Mouse (Mus musculus): ENCODE data around the gene Ufsp2. TPM values are rescaled to one million over a fixed set of nuclear protein-coding genes. Genes with fewer than 3 reads are reported as not detected.

Gene Ufsp2
- polyA plus RNA-seq, 1 experiment from 2014 or later: 69.3 TPM

DNA sequence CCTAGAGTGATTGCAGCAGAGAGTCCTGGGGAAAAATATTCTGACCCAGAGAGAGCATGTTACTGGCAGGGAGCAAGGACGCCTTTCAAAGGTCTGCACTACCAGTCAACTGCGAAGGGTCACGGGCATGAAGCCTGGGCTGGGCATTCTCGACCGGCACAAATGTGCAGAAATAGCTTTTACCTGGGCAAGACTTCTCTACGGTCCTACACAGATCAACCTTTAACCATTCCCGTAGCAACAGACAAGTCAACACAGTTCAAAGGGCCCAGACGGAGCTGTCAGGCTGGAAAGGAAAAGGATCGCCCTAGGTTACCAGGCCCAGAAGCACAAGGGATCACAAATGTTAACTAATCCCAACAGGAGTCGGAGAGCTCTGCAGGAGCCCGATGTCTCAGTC, 60.9 kb downstream of the Ufsp2 start:
- DNase-seq (ENCODE audit: low spot score): no peak
- Histone ChIP-seq H3K27me3 (replicated peaks; ENCODE audit: insufficient read depth, low read length) (no peaks in the 10 kb centered on the region), H3K4me2 (replicated peaks; ENCODE audit: low read depth, low read length) (no peak overlapping the region), H3K4me3 (ENCODE audit: low read depth, low read length) (no peak overlapping the region), H3K4me1 (ENCODE audit: insufficient read depth, low read depth, low read length) (no peaks in the 10 kb centered on the region), H3K9me3 (ENCODE audit: low read length) (no peaks in the 10 kb centered on the region), H3K36me3 (ENCODE audit: insufficient read depth, low read length) (0 out of 2 replicates have a peak, but pooled peaks cover 7% of the 10 kb centered on the region), H3K27ac (ENCODE audit: low read length) (no peak overlapping the region), H3K9ac (replicated peaks; ENCODE audit: low read depth) (no peak overlapping the region)
- no peak for ATAC-seq
- TF ChIP-seq EP300 (IDR thresholded peaks at IDR 0.05) (no peak), CTCF (IDR thresholded peaks at IDR 0.05) (no peak)
- 66% methylated on average over 11 of the region's 11 CpGs for WGBS

DNA sequence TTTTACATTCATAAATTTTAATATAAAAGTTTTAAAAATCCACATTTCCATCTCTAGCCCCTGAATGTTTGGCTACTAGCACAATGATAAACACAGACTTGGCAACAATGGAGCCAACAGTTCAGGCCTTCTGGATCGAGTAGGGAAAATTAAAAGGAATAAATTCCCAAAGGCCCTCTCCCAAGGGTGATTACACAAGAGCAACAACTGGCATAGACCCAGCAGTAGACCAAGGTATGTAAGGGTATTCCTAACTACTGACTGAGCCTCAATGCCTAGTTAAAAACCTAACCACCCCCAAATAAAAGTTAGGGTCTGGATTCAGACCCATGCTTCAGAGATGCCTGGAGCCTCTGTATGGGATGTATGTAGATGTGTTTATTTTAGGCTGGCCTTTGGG, 64.3 kb downstream of the Ufsp2 start:
- Histone ChIP-seq H3K27me3 (replicated peaks; ENCODE audit: insufficient read depth, low read length) (no peaks in the 10 kb centered on the region), H3K4me2 (replicated peaks; ENCODE audit: low read depth, low read length) (no peak overlapping the region), H3K4me3 (ENCODE audit: low read depth, low read length) (no peak overlapping the region), H3K9me3 (ENCODE audit: low read length) (no peaks in the 10 kb centered on the region), H3K4me1 (ENCODE audit: insufficient read depth, low read depth, low read length) (no peaks in the 10 kb centered on the region), H3K36me3 (ENCODE audit: insufficient read depth, low read length) (peaks cover 25% of the 10 kb centered on the region), H3K27ac (ENCODE audit: low read length) (no peak overlapping the region), H3K9ac (replicated peaks; ENCODE audit: low read depth) (no peak overlapping the region)
- DNase-seq (ENCODE audit: low spot score) (no peak), ATAC-seq (no peak)
- WGBS: 38% methylated on average over 1 of the region's 1 CpGs
- no peak for TF ChIP-seq EP300 (IDR thresholded peaks at IDR 0.05)
- no peak for TF ChIP-seq CTCF (IDR thresholded peaks at IDR 0.05)

DNA sequence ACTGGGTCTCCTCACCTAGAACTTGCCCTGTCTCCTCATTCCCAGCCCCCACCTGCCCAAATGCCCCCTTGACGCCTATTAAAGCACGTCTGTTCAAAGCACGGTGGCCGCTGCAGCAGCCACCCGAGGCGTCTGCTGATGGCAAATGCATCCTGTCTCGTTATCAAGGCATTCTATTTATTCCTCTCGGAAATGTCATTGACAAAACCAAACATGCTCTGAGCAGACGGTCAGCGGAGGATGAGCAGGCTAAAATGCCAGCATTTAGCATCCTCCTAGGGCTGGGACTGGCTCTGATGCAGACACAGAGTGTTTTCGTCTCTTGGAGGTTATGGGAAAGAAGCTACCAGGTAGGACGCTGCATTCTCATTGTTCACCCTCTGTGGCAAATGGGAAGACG, 64.9 kb downstream of the Ufsp2 start:
- WGBS: 63% methylated on average over 13 of the region's 13 CpGs
- DNase-seq (ENCODE audit: low spot score): no peak

More for the DNA sequence above, 64.9 kb downstream of the Ufsp2 start:
- no peaks in the 10 kb centered on the region for H3K4me1 ChIP-seq (ENCODE audit: insufficient read depth, low read depth, low read length)
- H3K27me3 ChIP-seq (replicated peaks; ENCODE audit: insufficient read depth, low read length): no peaks in the 10 kb centered on the region
- H3K36me3 ChIP-seq (ENCODE audit: insufficient read depth, low read length): peaks cover 30% of the 10 kb centered on the region
- ATAC-seq: no peak
- TF ChIP-seq EP300 (IDR thresholded peaks at IDR 0.05) (no peak), CTCF (IDR thresholded peaks at IDR 0.05) (no peak)
- H3K4me3 ChIP-seq (ENCODE audit: low read depth, low read length): no peak overlapping the region
- no peaks in the 10 kb centered on the region for H3K9me3 ChIP-seq (ENCODE audit: low read length)
- H3K9ac ChIP-seq (replicated peaks; ENCODE audit: low read depth): no peak overlapping the region
- H3K4me2 ChIP-seq (replicated peaks; ENCODE audit: low read depth, low read length): no peak overlapping the region
- no peak overlapping the region for H3K27ac ChIP-seq (ENCODE audit: low read length)

Other genes starting within 250 kb of the Ufsp2 start
- gene Pdlim3, start 90.1 kb upstream of the Ufsp2 start, polyA plus RNA-seq (2015; fragmentation: Nextera tagmentation; extraction: Ambion mirVana): 54.7 and 59.2 TPM in 2 replicates
- not detected in 2 replicates for gene Ccdc110, start 40.9 kb upstream of the Ufsp2 start, polyA plus RNA-seq (2015; fragmentation: Nextera tagmentation; extraction: Ambion mirVana)
- 5.0 and 7.5 TPM in 2 replicates for gene 1700029J07Rik, start 276 bp upstream of the Ufsp2 start, polyA plus RNA-seq (2015; fragmentation: Nextera tagmentation; extraction: Ambion mirVana)
- gene Lrp2bp, start 23.8 kb downstream of the Ufsp2 start, polyA plus RNA-seq (2015; fragmentation: Nextera tagmentation; extraction: Ambion mirVana): 0.76 and 0.91 TPM in 2 replicates
- 27.9 and 36.0 TPM in 2 replicates for gene Ankrd37, start 30.2 kb downstream of the Ufsp2 start, polyA plus RNA-seq (2015; fragmentation: Nextera tagmentation; extraction: Ambion mirVana)
- 25.8 and 29.5 TPM in 2 replicates for gene Cfap97, start 176.2 kb downstream of the Ufsp2 start, polyA plus RNA-seq (2015; fragmentation: Nextera tagmentation; extraction: Ambion mirVana)
- gene Snx25, start 176.6 kb downstream of the Ufsp2 start, polyA plus RNA-seq (2015; fragmentation: Nextera tagmentation; extraction: Ambion mirVana): 34.5 and 35.2 TPM in 2 replicates
- 292 and 307 TPM in 2 replicates for gene Slc25a4, start 235.8 kb downstream of the Ufsp2 start, polyA plus RNA-seq (2015; fragmentation: Nextera tagmentation; extraction: Ambion mirVana)

Data from lung, postnatal 0 days (tissue).